Mouse (Mus musculus): Measurements from ENCODE around the gene Spg7.

The Spg7 gene

DNA sequence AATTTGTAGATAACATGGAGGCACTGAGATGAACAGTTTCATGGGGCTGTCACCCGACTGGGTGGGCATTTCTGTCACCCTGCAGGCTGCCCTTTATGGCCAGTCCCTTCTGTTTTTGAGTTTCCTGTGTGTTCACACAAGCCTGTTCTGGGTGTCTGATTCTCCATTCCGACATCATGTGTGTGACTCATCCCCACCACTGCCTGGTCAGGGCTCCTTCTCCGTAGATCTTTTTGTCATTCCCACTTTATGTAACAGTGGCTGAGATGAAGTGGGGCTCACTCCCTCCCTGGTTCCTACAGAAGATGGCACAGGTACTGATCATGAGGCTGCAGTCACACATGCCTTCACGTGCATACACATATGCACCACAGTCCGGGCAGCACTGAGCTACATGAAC is 59.9 kb downstream of the Spg7 start:
- no peak for ATAC-seq (ENCODE audit: insufficient number of reproducible peaks, low FRiP score, low TSS enrichment)

GRCm38 (mm10) chr8:123126193-123126816 is 63.6 kb downstream of the Spg7 start:
- ATAC-seq (ENCODE audit: insufficient number of reproducible peaks, low FRiP score, low TSS enrichment): no peak

GRCm38 (mm10) chr8:123131041-123131440 is 68.3 kb downstream of the Spg7 start:
- no peak for ATAC-seq (ENCODE audit: insufficient number of reproducible peaks, low FRiP score, low TSS enrichment)

DNA sequence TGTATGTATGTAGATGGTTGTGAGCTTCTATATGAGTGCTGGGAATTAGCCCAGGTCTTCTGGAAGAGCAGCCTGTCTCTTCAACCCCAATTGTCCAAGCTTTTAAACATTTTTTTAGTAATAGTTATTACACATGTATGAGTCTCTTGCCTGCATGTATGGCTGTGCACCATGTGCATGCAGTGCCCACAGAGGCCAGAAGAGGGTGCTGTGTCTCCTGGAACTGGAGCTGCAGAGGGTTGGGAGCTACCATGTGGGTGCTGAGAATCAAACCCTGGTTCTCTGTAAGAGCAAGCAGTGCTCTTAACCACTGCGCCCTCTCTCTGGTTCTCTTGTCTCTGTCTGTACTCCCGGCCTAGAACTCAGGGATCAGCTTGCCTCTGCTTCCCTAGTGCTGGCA is 70.2 kb downstream of the Spg7 start:
- ATAC-seq (ENCODE audit: insufficient number of reproducible peaks, low FRiP score, low TSS enrichment): no peak

DNA sequence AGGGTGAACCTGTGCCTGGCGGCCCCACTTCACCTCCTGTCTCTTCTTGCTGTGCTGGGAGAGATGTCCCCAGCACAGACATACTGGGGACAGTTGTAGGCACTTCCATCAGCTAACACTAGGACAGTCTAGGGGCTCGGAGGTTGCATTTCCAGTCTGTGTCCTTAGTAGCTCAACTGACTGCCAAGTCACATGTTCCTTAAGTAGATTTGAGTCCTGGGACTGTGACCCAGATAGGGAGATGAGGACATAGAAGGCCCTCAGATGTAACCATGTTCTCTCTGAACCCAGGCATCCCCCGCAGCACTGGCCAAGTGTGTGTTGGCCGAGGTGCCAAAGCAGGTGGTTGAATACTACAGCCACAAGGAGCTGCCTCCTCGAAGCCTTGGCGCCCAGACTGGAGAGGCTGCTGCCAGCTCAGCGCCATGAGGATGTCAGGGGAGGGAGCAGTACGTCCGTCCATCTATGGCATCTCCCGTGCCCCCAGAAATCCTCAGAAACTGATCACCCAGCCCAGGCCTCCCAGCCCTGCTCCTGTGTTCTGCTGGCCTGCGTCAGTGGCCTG is 71.5 kb downstream of the Spg7 start:
- no peak for ATAC-seq (ENCODE audit: insufficient number of reproducible peaks, low FRiP score, low TSS enrichment)

DNA sequence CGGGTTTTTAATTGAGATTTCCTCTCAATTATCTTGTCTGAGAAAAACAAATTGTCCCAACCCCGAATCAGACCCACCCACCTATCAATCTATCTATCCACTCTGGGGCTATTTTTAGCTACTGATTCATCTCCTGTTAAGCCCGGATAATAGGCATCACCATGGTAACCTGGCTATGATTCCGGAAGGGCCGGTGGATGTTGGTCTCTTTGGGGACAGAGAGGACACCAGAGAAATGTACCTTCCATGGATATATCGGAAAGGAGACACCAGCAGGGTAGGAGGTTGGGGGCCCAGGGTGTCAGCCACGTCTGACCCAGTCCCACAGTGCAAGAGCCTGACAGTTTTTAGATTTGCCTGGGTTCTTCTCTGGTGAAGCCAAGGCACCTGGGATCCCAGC is 72.7 kb downstream of the Spg7 start:
- ATAC-seq (ENCODE audit: insufficient number of reproducible peaks, low FRiP score, low TSS enrichment): no peak

DNA sequence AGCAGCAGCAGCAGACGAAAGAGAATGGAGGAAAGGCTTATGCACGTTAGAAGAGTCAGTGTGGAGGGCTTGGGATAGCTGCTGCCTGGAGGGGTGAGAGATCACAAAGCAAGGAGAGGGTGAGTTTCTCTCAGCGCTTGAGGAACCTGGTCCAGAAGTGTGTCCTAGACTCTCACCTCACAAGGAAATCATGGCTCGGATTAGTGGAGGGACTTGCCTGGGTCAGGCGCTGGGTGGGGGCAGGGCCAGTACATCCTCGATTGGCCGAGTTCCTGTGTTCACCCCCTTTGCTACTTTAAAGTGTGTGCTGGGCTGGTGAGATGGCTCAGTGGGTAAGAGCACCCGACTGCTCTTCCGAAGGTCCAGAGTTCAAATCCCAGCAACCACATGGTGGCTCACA is 73.1 kb downstream of the Spg7 start:
- ATAC-seq (ENCODE audit: insufficient number of reproducible peaks, low FRiP score, low TSS enrichment): no peak

DNA sequence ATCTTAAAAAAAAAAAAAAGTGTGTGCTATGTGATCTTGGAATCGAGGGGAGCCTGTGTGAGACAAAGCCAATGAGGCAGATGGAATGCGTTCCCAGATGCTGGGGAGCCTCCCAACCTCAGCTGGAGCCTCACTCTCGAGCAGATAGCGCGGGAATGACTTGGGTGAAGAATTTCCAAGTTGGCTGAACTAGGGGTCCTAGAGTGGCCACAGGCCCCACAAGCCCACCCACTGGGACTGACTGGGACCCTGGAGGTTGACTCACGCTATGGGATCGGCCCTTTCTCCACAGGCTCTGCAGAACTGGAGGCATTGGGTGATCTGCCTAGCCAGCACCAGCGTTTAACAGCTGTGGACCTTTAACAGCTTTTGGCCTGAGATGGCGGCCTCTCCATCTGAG is 73.5 kb downstream of the Spg7 start:
- no peak for ATAC-seq (ENCODE audit: insufficient number of reproducible peaks, low FRiP score, low TSS enrichment)

DNA sequence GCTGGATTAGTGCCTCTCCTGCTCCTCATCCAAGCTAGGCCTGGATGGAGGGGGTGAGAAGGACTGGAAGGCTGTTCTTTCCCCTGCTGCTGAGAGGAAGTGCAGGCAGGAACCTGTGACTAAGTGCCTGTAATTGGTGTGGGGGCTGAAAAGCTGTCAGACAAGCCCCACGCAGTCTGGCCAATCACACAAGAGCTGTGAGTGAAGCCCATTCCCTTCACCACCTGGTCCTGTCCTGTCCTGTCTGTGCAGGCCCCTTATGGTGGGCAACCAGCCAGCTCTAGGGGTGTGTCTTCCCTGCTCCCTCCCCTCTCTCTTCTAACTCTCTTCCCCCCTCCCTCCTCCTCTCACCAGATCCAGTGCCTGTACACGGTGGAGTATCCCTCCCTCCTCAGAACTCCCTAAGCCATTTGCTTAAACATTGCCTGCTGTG is 74.9 kb downstream of the Spg7 start:
- no peak for ATAC-seq (ENCODE audit: insufficient number of reproducible peaks, low FRiP score, low TSS enrichment)

GRCm38 (mm10) chr8:123138741-123139140 is 76.0 kb downstream of the Spg7 start:
- no peak for ATAC-seq (ENCODE audit: insufficient number of reproducible peaks, low FRiP score, low TSS enrichment)

GRCm38 (mm10) chr8:123141741-123142462 is 79.2 kb downstream of the Spg7 start:
- peak; percentile 70; the same call in 1 of the 2 replicates for ATAC-seq (ENCODE audit: insufficient number of reproducible peaks, low FRiP score, low TSS enrichment)

- no peak for ATAC-seq (ENCODE audit: insufficient number of reproducible peaks, low FRiP score, low TSS enrichment)
Measured at GRCm38 (mm10) chr8:123145279-123145678, 82.5 kb downstream of the Spg7 start.

- ATAC-seq (ENCODE audit: insufficient number of reproducible peaks, low FRiP score, low TSS enrichment): no peak
Measured at GRCm38 (mm10) chr8:123146390-123146789, 83.6 kb downstream of the Spg7 start.

Measured in cerebellum, adult (tissue).